Mouse (Mus musculus) urinary bladder, postnatal 36 days (tissue): ENCODE results near the gene Tex19.1.
A peak's percentile ranks its signal among the peaks of the same experiment; 100 is the strongest.

Experiments used
- DNase-seq, 2 experiments: peaks; one replicate each; pipeline ENCODE4 v3.0.0; 2022; ENCODE audit warnings: low spot score in 2 of 2, mixed read lengths in 1 of 2

Tex19.1 gene

GRCm38 (mm10) chr11:121143325-121144015 lies 2.5 kb upstream of the Tex19.1 start:
- DNase-seq, result peak in 1 of 2 experiments; percentile 8

- DNase-seq, result no peak
Measured at GRCm38 (mm10) chr11:121148193-121148592, 2.2 kb downstream of the Tex19.1 start.

- no peak for DNase-seq
Measured at GRCm38 (mm10) chr11:121154203-121154602, 8.3 kb downstream of the Tex19.1 start.

GRCm38 (mm10) chr11:121156411-121156891 lies 10.5 kb downstream of the Tex19.1 start:
- DNase-seq, result no peak

GRCm38 (mm10) chr11:121159971-121160370 lies 14.0 kb downstream of the Tex19.1 start, which contains the start of gene Uts2r:
TSS of gene Uts2r (plus strand) at chr11:121160271.
- DNase-seq, result no peak

- DNase-seq, result no peak
Measured at GRCm38 (mm10) chr11:121160636-121161346, 14.8 kb downstream of the Tex19.1 start.

GRCm38 (mm10) chr11:121163751-121164150 lies 17.8 kb downstream of the Tex19.1 start:
- DNase-seq, result no peak

- DNase-seq, result no peak
Measured at GRCm38 (mm10) chr11:121173203-121173602, 27.3 kb downstream of the Tex19.1 start.

GRCm38 (mm10) chr11:121174234-121174633 lies 28.3 kb downstream of the Tex19.1 start:
- DNase-seq, result no peak

GRCm38 (mm10) chr11:121176285-121177270 lies 30.6 kb downstream of the Tex19.1 start:
- DNase-seq, result peak; percentile 22 to 43

GRCm38 (mm10) chr11:121189681-121190080 lies 43.7 kb downstream of the Tex19.1 start:
- peak in 1 of 2 experiments; percentile 13 for DNase-seq

- no peak for DNase-seq
Measured at GRCm38 (mm10) chr11:121192742-121193141, 46.8 kb downstream of the Tex19.1 start.

- no peak for DNase-seq
Measured at GRCm38 (mm10) chr11:121193415-121193814, 47.5 kb downstream of the Tex19.1 start.
